Mouse (Mus musculus): ENCODE measurements around the gene Chrnb2. TPM values are rescaled to one million over a fixed set of nuclear protein-coding genes. Genes with fewer than 3 reads are reported as not detected.

Gene Chrnb2
- polyA plus RNA-seq (2017; shearing (Covaris generic)): 0.87 TPM

DNA sequence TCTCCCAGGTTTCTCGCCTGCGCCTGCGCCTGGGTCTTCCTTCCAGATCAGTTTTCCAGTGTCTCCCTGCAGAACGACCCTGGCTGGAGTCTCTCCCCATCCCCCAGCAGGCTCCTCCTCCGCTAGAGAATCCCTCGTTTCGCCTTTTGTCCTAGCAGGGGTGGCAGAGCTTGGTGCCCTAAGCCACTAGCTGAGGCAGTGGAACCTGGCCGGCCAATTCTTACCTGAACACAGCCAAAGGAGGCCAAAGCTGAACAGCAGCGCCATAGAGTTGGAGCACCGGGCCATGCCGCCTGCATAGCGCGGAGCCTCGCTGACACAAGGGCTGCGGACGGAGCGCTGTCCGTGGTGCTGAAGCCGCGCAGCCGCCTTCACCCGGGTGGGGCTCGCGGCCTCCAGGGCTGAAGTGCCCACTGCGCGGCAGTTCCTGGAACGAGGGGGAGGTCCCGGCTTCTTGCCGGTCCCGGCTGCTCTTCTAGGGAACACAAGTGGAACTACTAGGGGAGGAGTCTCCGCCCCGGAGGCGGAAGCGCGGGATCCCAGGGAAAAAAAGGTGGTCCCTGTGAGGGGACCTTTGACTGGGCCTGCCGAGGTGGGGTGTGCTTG is at the start of gene Chrnb2:
Gene Chrnb2 (minus strand): TSS at position 514 of the 606 bp plus-strand sequence.

DNA sequence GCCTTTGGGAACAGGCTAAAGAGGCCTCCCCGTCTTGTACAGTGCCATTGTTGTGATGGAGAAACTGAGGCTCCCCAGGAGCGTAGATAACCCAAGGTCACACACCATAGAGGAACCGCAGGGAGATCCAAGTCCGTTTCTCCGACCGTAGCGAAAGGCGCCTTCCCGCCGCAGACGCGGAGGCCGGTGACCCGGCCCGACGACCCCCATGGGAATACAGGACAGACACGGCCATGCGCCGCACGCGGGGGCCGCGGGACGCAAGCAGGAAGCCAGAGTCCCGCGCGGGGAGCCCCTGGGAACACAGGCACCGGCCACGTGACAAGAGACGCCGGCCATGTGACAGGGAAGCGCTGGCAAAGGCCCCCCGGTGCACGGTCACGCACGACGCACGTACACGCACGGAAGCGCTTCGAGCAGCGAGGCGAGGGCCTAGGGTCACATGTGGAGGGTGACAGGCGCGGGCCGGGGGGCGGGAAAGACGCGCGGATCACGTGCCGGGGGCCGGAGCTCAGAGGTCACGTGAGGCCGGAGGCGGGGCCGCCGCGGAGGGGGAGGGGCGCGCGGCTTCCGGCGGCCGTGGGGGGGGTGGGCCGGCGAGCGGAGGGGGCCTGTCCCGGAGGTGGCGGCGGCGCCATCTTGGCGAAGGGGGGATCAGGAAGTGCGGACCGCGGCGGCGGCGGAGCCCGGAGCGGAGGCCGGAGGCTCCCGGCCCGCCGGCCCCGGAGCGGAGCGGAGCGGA is 8.7 kb upstream of the Chrnb2 start, which contains the start of gene Ube2q1:
Gene Ube2q1 (plus strand): TSS at position 649 of the 742 bp plus-strand sequence.

DNA sequence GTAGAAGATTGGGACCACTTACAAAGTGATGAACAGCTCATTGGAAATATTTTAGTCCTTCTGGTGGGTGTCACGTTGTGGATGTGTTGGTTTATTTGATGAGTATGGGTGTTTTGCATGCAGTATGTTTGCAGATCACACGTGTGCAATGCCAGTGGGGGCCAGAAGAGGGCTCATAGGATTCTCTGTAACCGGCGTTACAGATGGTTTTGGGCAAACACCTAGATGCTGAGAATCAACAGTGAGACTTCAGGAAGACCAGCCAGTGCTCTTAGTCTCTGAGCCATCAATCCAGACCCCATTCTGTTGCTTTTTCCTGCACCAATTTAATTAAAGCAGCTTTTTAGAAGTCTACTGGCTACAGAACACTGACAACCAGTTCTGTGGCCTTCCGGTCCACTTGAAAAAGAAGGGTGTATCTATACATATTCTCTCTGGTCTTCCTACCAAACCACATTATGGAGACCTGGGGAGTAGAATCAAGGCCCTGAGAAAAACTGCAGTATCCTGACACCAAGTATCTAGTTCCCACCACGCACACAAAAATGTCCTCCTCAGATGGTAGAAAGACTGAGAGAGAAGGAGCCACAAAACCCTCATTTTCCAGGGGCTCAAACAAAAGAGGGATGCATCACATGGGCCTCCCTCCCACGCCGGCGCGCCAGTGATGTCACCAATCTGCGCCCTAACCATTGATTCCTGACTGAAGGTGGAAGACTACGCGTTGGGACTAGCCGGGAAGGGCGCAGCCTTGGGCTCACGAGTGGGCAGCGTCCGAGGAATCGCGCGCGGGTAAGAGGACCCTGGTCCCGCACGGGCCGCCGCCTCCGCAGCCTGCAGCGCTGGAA is 49.8 kb downstream of the Chrnb2 start, which contains the start of gene Adar:
Gene Adar (plus strand): TSS at position 664 of the 848 bp plus-strand sequence.

Other genes starting within 250 kb of the Chrnb2 start
- not detected for gene Kcnn3, start 244.5 kb downstream of the Chrnb2 start, polyA plus RNA-seq (2017; shearing (Covaris generic))
- 65.7 TPM for gene Adar, start 49.6 kb downstream of the Chrnb2 start, polyA plus RNA-seq (2017; shearing (Covaris generic))
- 47.7 TPM for gene Ube2q1, start 9.0 kb upstream of the Chrnb2 start, polyA plus RNA-seq (2017; shearing (Covaris generic))
- gene She, start 66.7 kb upstream of the Chrnb2 start, polyA plus RNA-seq (2017; shearing (Covaris generic)): 0.43 TPM
- 18.1 TPM for gene Il6ra, start 148.6 kb upstream of the Chrnb2 start, polyA plus RNA-seq (2017; shearing (Covaris generic))
- gene Atp8b2, start 198.9 kb upstream of the Chrnb2 start, polyA plus RNA-seq (2017; shearing (Covaris generic)): 58.6 TPM
- gene Hax1, start 234.1 kb upstream of the Chrnb2 start, polyA plus RNA-seq (2017; shearing (Covaris generic)): 85.7 TPM